ENCODE assay signal across 30 mouse cellular contexts in the genomic region with DNA sequence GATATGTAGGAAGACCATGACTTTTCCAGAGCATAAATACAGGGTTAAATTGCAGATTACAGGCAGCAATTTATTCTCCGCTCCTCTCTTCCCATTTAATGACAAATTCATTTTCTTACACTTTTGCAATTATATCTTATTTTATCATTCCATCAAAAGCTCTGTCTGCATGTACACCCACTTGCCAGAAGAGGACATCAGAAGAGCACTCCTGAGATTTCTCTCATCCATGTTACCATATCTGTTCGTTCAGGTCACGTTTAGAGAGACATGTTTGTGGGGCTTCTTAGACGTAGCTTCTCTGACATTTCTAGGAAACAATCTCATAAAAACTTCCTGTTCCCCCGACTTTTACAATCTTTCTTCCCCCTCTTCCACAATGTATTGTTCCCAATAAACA. TPM values are rescaled to one million over a fixed set of nuclear protein-coding genes. Genes with fewer than 3 reads are reported as not detected.
A peak's percentile ranks its signal among the peaks of the same experiment; 100 is the strongest.
DNase-seq lines count a peak whose midpoint lies in the region; ATAC-seq and TF ChIP-seq lines count a peak whose summit lies in the region.
"Had no signal": no experiment of that assay in that cellular context is flagged by ENCODE, and none has a peak within 500 bp of the region (broad histone marks: within the 10 kb centered on the region; RNA-seq: fewer than 3 reads in every experiment).

No protein-coding gene starts in this region.

- H3K27me3 ChIP-seq in heart, adult 2 months (ENCODE audit: control insufficient read depth, insufficient read depth, low read length) = no peaks in the 10 kb centered on the region
- no peaks in the 10 kb centered on the region for H3K27me3 ChIP-seq in heart, embryonic 12.5 days (replicated peaks)
- H3K27me3 ChIP-seq in midbrain, postnatal 0 days (ENCODE audit: insufficient read depth, low read length) = no peaks in the 10 kb centered on the region
- H3K27me3 ChIP-seq in midbrain, embryonic 13.5 days = no peaks in the 10 kb centered on the region
- H3K27me3 ChIP-seq: embryonic facial prominence, embryonic 15.5 days; forebrain, embryonic 13.5 days; hindbrain, embryonic 13.5 days; limb, embryonic 12.5 days had no signal

- no peaks in the 10 kb centered on the region for H3K36me3 ChIP-seq in heart, adult 2 months (ENCODE audit: control insufficient read depth, insufficient read depth, low read length)
- no peaks in the 10 kb centered on the region for H3K36me3 ChIP-seq in heart, embryonic 12.5 days
- no peaks in the 10 kb centered on the region for H3K36me3 ChIP-seq in midbrain, postnatal 0 days (ENCODE audit: insufficient read depth, low read length)
- H3K36me3 ChIP-seq in midbrain, embryonic 13.5 days = no peaks in the 10 kb centered on the region
- H3K36me3 ChIP-seq: embryonic facial prominence, embryonic 10.5 days; embryonic facial prominence, embryonic 15.5 days; heart, embryonic 10.5 days; hindbrain, embryonic 13.5 days; limb, embryonic 12.5 days; midbrain, embryonic 10.5 days had no signal

- no peak overlapping the region for H3K27ac ChIP-seq in heart, adult 2 months
- H3K27ac ChIP-seq in heart, embryonic 12.5 days (ENCODE audit: poor library complexity, severe bottlenecking) = no peak overlapping the region
- no peak overlapping the region for H3K27ac ChIP-seq in left cerebral cortex, adult 2 months
- H3K27ac ChIP-seq in midbrain, postnatal 0 days (ENCODE audit: low read depth, low read length) = no peak overlapping the region
- no peak overlapping the region for H3K27ac ChIP-seq in midbrain, embryonic 13.5 days
- H3K27ac ChIP-seq: embryonic facial prominence, embryonic 10.5 days; embryonic facial prominence, embryonic 15.5 days; forebrain, embryonic 13.5 days; heart, embryonic 10.5 days; hindbrain, embryonic 13.5 days; limb, embryonic 12.5 days; midbrain, embryonic 10.5 days had no signal

- intact Hi-C loops in heart, adult 2 months (cut with DNase I) = loop anchor here (1.0 kb wide), 1 partner anchor 242 kb away; a partner anchor contains a TSS
- intact Hi-C loops in left cerebral cortex, adult 2 months (cut with DNase I) = loop anchor here (1.0 kb wide), 1 partner anchor 241 kb away; no protein-coding TSS in a partner anchor
- intact Hi-C loops in left cerebral cortex, postnatal 36 days (cut with DNase I) = loop anchor here (5.0 kb wide), 1 partner anchor 240 kb away; a partner anchor contains a TSS

- WGBS in heart, adult 2 months = 46% methylated on average over 5 of the region's 5 CpGs
- WGBS in heart, embryonic 12.5 days = 67% methylated on average over 5 of the region's 5 CpGs
- WGBS in midbrain, postnatal 0 days = 69% methylated on average over 5 of the region's 5 CpGs
- 79% methylated on average over 5 of the region's 5 CpGs for WGBS in midbrain, embryonic 13.5 days

- ATAC-seq in heart, embryonic 12.5 days (ENCODE audit: insufficient number of reproducible peaks, low FRiP score) = no peak
- ATAC-seq in midbrain, postnatal 0 days (ENCODE audit: low FRiP score) = no peak
- no peak for ATAC-seq in midbrain, embryonic 13.5 days
- ATAC-seq: CD4-positive, CD25-positive, alpha-beta regulatory T cell, adult 4 months; forebrain, embryonic 13.5 days had no signal

- no peaks in the 10 kb centered on the region for H3K79me2 ChIP-seq in heart, adult 2 months (replicated peaks; ENCODE audit: control insufficient read depth, insufficient read depth, low read length)

- no peaks in the 10 kb centered on the region for H3K4me1 ChIP-seq in heart, adult 2 months (ENCODE audit: control insufficient read depth, insufficient read depth, low read length)
- no peaks in the 10 kb centered on the region for H3K4me1 ChIP-seq in heart, embryonic 12.5 days (replicated peaks)
- H3K4me1 ChIP-seq in midbrain, postnatal 0 days (ENCODE audit: insufficient read depth, low read length) = no peaks in the 10 kb centered on the region
- no peaks in the 10 kb centered on the region for H3K4me1 ChIP-seq in midbrain, embryonic 13.5 days (replicated peaks)
- H3K4me1 ChIP-seq: embryonic facial prominence, embryonic 10.5 days; embryonic facial prominence, embryonic 15.5 days; forebrain, embryonic 13.5 days; heart, embryonic 10.5 days; hindbrain, embryonic 13.5 days; limb, embryonic 12.5 days; midbrain, embryonic 10.5 days had no signal

- peak; percentile 78 for TF ChIP-seq CTCF in heart, adult 2 months (IDR thresholded peaks at IDR 0.05)
- peak; percentile 57 for TF ChIP-seq CTCF in left cerebral cortex, adult 2 months (IDR thresholded peaks at IDR 0.05)
- peak; percentile 54 for TF ChIP-seq CTCF in midbrain, postnatal 0 days (IDR thresholded peaks at IDR 0.05)

- H3K4me3 ChIP-seq in heart, adult 2 months = no peak overlapping the region
- no peak overlapping the region for H3K4me3 ChIP-seq in heart, embryonic 12.5 days
- no peak overlapping the region for H3K4me3 ChIP-seq in left cerebral cortex, adult 2 months
- no peak overlapping the region for H3K4me3 ChIP-seq in midbrain, postnatal 0 days (ENCODE audit: low read depth, low read length)
- no peak overlapping the region for H3K4me3 ChIP-seq in midbrain, embryonic 13.5 days (replicated peaks)
- H3K4me3 ChIP-seq: embryonic facial prominence, embryonic 10.5 days; embryonic facial prominence, embryonic 15.5 days; forebrain, embryonic 13.5 days; heart, embryonic 10.5 days; hindbrain, embryonic 13.5 days; limb, embryonic 12.5 days; midbrain, embryonic 10.5 days had no signal

- no peak for TF ChIP-seq POLR2A in heart, adult 2 months (IDR thresholded peaks at IDR 0.05; ENCODE audit: insufficient read depth, low read depth, low read length)

- H3K9me3 ChIP-seq in heart, embryonic 12.5 days (replicated peaks) = no peaks in the 10 kb centered on the region
- no peaks in the 10 kb centered on the region for H3K9me3 ChIP-seq in midbrain, postnatal 0 days (ENCODE audit: low read length)
- no peaks in the 10 kb centered on the region for H3K9me3 ChIP-seq in midbrain, embryonic 13.5 days
- H3K9me3 ChIP-seq: embryonic facial prominence, embryonic 10.5 days; embryonic facial prominence, embryonic 15.5 days; forebrain, embryonic 13.5 days; heart, embryonic 10.5 days; hindbrain, embryonic 13.5 days; limb, embryonic 12.5 days; midbrain, embryonic 10.5 days had no signal

- no peak overlapping the region for H3K9ac ChIP-seq in heart, adult 2 months (ENCODE audit: low read depth, low read length)
- no peak overlapping the region for H3K9ac ChIP-seq in heart, embryonic 12.5 days
- H3K9ac ChIP-seq in midbrain, postnatal 0 days (replicated peaks; ENCODE audit: low read length, poor library complexity, severe bottlenecking) = no peak overlapping the region
- H3K9ac ChIP-seq in midbrain, embryonic 13.5 days (replicated peaks) = no peak overlapping the region
- H3K9ac ChIP-seq: embryonic facial prominence, embryonic 15.5 days; forebrain, embryonic 13.5 days; hindbrain, embryonic 13.5 days; limb, embryonic 12.5 days had no signal

- H3K4me2 ChIP-seq in heart, embryonic 12.5 days = no peak overlapping the region
- H3K4me2 ChIP-seq in midbrain, postnatal 0 days (ENCODE audit: low read depth, low read length, poor library complexity, severe bottlenecking) = no peak overlapping the region
- H3K4me2 ChIP-seq in midbrain, embryonic 13.5 days (replicated peaks) = no peak overlapping the region
- H3K4me2 ChIP-seq: embryonic facial prominence, embryonic 15.5 days; forebrain, embryonic 13.5 days; hindbrain, embryonic 13.5 days; limb, embryonic 12.5 days had no signal

- no peak for TF ChIP-seq EP300 in heart, adult 2 months (IDR thresholded peaks at IDR 0.05; ENCODE audit: insufficient read depth, low read depth, low read length)

- no peak for DNase-seq in heart, adult 2 months
- DNase-seq in left cerebral cortex, adult 2 months (ENCODE audit: extremely low spot score in 1 of 2, low spot score in 2 of 2) = no peak
- DNase-seq in left cerebral cortex, postnatal 36 days (ENCODE audit: low spot score in 2 of 2) = no peak
- DNase-seq in midbrain, postnatal 0 days (ENCODE audit: low spot score) = no peak
- no peak for DNase-seq in thymus, adult 18-20 months
- DNase-seq: adrenal gland, postnatal 14 days; cerebellum, adult 11-12 months; cerebellum, postnatal 10 days; gastrocnemius, postnatal 10 days; heart, postnatal 36 days; kidney, adult 2 months; kidney, postnatal 4 days; retina, postnatal 1 day; right cerebral cortex, postnatal 14 days; thymus, postnatal 14 days had no signal

RNA-seq across cellular contexts. Expression of a gene that starts 2.2 kb away (rescaled TPM):
- total RNA-seq in heart, adult 2 months (2021) = 1 to 10 TPM; 4.0 to 5.1 TPM
- 0.57 and 2.1 TPM in 2 replicates for polyA plus RNA-seq in heart, adult 2 months (2012; rRNA removed)
- not detected in 2 replicates for polyA plus RNA-seq in heart, embryonic 12.5 days (2016; fragmentation: Nextera tagmentation; extraction: Ambion mirVana)
- 1 to 10 TPM; 5.7 to 6.3 TPM for total RNA-seq in left cerebral cortex, adult 2 months (2021)
- 1 to 10 TPM; 4.8 to 7.1 TPM for total RNA-seq in left cerebral cortex, postnatal 36 days (2021)
- 0.38 TPM in 1 of 2 replicates, not detected in the other for total RNA-seq in midbrain, postnatal 0 days (2014; rRNA removed)
- polyA plus RNA-seq in midbrain, postnatal 0 days (2015; fragmentation: Nextera tagmentation; extraction: Ambion mirVana) = not detected in 2 replicates
- polyA plus RNA-seq in midbrain, embryonic 13.5 days (2015; fragmentation: Nextera tagmentation; extraction: Ambion mirVana) = 0.43 TPM in 1 of 2 replicates, not detected in the other
- total RNA-seq: liver, adult 2 months; monocyte, adult 5-6 weeks had no signal
- polyA plus RNA-seq: CD4-positive, CD25-positive, alpha-beta regulatory T cell, adult 4 months; forebrain, embryonic 13.5 days; heart, embryonic 10.5 days; hindbrain, embryonic 13.5 days; kidney, embryonic 16.5 days; limb, embryonic 12.5 days; liver, embryonic 16.5 days; neural tube, embryonic 14.5 days had no signal
